Comparison of ENCODE assay signal across 17 mouse cellular contexts in genomic region chr1:66211074-66211791, GRCm38 (mm10). TPM values are rescaled to one million over a fixed set of nuclear protein-coding genes. Genes with fewer than 3 reads are reported as not detected.
DNase-seq lines count a peak whose midpoint lies in the region; ATAC-seq and TF ChIP-seq lines count a peak whose summit lies in the region.
"Had no signal": no experiment of that assay in that cellular context is flagged by ENCODE, and none has a peak within 500 bp of the region (broad histone marks: within the 10 kb centered on the region; RNA-seq: fewer than 3 reads in every experiment).

No protein-coding gene starts in this region.

- WGBS in hindbrain, embryonic 14.5 days = 68% methylated on average over 7 of the region's 7 CpGs
- WGBS in hindbrain, embryonic 12.5 days = 77% methylated on average over 7 of the region's 7 CpGs
- WGBS in cerebellum, adult 2 months = 16% methylated on average over 7 of the region's 7 CpGs

- H3K36me3 ChIP-seq in hindbrain, embryonic 14.5 days (replicated peaks; ENCODE audit: control insufficient read depth, insufficient read depth) = no peaks in the 10 kb centered on the region
- 0 out of 2 replicates have a peak, but pooled peaks cover 3% of the 10 kb centered on the region for H3K36me3 ChIP-seq in hindbrain, embryonic 12.5 days
- H3K36me3 ChIP-seq: embryonic facial prominence, embryonic 12.5 days; forebrain, embryonic 10.5 days; heart, embryonic 10.5 days had no signal

- H3K9ac ChIP-seq in hindbrain, embryonic 14.5 days = no peak overlapping the region
- no peak overlapping the region for H3K9ac ChIP-seq in hindbrain, embryonic 12.5 days
- H3K9ac ChIP-seq: embryonic facial prominence, embryonic 12.5 days had no signal

- H3K4me2 ChIP-seq in hindbrain, embryonic 14.5 days (replicated peaks) = no peak overlapping the region
- no peak overlapping the region for H3K4me2 ChIP-seq in hindbrain, embryonic 12.5 days (replicated peaks)
- H3K4me2 ChIP-seq: embryonic facial prominence, embryonic 12.5 days had no signal

- no peaks in the 10 kb centered on the region for H3K9me3 ChIP-seq in hindbrain, embryonic 14.5 days (ENCODE audit: control insufficient read depth, low read length)
- no peaks in the 10 kb centered on the region for H3K9me3 ChIP-seq in hindbrain, embryonic 12.5 days (replicated peaks)
- H3K9me3 ChIP-seq: embryonic facial prominence, embryonic 12.5 days; forebrain, embryonic 10.5 days; heart, embryonic 10.5 days; megakaryocyte, embryonic 14.5 days had no signal

- no peak for ATAC-seq in hindbrain, embryonic 14.5 days (ENCODE audit: low FRiP score)
- no peak for ATAC-seq in hindbrain, embryonic 12.5 days (ENCODE audit: low FRiP score)
- ATAC-seq: intestine, embryonic 16.5 days had no signal

- H3K27ac ChIP-seq in hindbrain, embryonic 14.5 days = no peak overlapping the region
- H3K27ac ChIP-seq in hindbrain, embryonic 12.5 days = no peak overlapping the region
- no peak overlapping the region for H3K27ac ChIP-seq in cerebellum, adult 2 months (ENCODE audit: insufficient read depth, low read length)
- H3K27ac ChIP-seq: embryonic facial prominence, embryonic 12.5 days; forebrain, embryonic 10.5 days; gastrocnemius, adult 2 months; heart, embryonic 10.5 days had no signal

- TF ChIP-seq CTCF in cerebellum, adult 2 months (IDR thresholded peaks at IDR 0.05; ENCODE audit: borderline replicate concordance, insufficient read depth, low read depth, low read length) = no peak

- H3K4me3 ChIP-seq in hindbrain, embryonic 14.5 days (replicated peaks; ENCODE audit: low read length) = no peak overlapping the region
- no peak overlapping the region for H3K4me3 ChIP-seq in hindbrain, embryonic 12.5 days
- no peak overlapping the region for H3K4me3 ChIP-seq in cerebellum, adult 2 months (replicated peaks; ENCODE audit: insufficient read depth, low read depth, low read length)
- H3K4me3 ChIP-seq: embryonic facial prominence, embryonic 12.5 days; forebrain, embryonic 10.5 days; gastrocnemius, adult 2 months; heart, embryonic 10.5 days; megakaryocyte, embryonic 14.5 days had no signal

- peak; percentile 65 for DNase-seq in hindbrain, embryonic 14.5 days (ENCODE audit: low spot score)
- DNase-seq in right cerebral cortex, adult 18-20 months = peak; percentile 32
- no peak for DNase-seq in right cerebral cortex, postnatal 14 days
- DNase-seq in cerebellum, adult 2 months = peak; percentile 88 to 90
- DNase-seq in skeletal muscle tissue, adult 2 months (ENCODE audit: low read depth, low spot score) = peak; percentile 21
- no peak for DNase-seq in spleen, postnatal 36 days (ENCODE audit: low spot score in 2 of 2)
- no peak for DNase-seq in lung, adult 18-20 months
- DNase-seq: gastrocnemius, adult 2 months; heart, postnatal 36 days; kidney, postnatal 36 days; right cerebral cortex, postnatal 25 days had no signal

- TF ChIP-seq POLR2A in cerebellum, adult 2 months (IDR thresholded peaks at IDR 0.05; ENCODE audit: borderline replicate concordance, insufficient read depth, low read length) = no peak

- H3K4me1 ChIP-seq in hindbrain, embryonic 14.5 days (replicated peaks; ENCODE audit: control insufficient read depth, insufficient read depth, low read length) = peaks cover 6% of the 10 kb centered on the region
- H3K4me1 ChIP-seq in hindbrain, embryonic 12.5 days = peaks cover 6% of the 10 kb centered on the region; the same call in 1 of the 2 replicates
- peaks cover 10% of the 10 kb centered on the region; the same call in 1 of the 2 replicates for H3K4me1 ChIP-seq in cerebellum, adult 2 months (ENCODE audit: control insufficient read depth, insufficient read depth, low read length)
- H3K4me1 ChIP-seq: embryonic facial prominence, embryonic 12.5 days; forebrain, embryonic 10.5 days; heart, embryonic 10.5 days; megakaryocyte, embryonic 14.5 days had no signal

- no peaks in the 10 kb centered on the region for H3K27me3 ChIP-seq in hindbrain, embryonic 14.5 days (ENCODE audit: control insufficient read depth, insufficient read depth, low read length)
- H3K27me3 ChIP-seq in hindbrain, embryonic 12.5 days = no peaks in the 10 kb centered on the region
- no peaks in the 10 kb centered on the region for H3K27me3 ChIP-seq in cerebellum, adult 2 months (ENCODE audit: control insufficient read depth, insufficient read depth, low read length)
- H3K27me3 ChIP-seq: embryonic facial prominence, embryonic 12.5 days; megakaryocyte, embryonic 14.5 days had no signal

RNA-seq across cellular contexts. Expression of gene Map2, which starts 36.2 kb away (rescaled TPM):
- 413 and 417 TPM in 2 replicates for polyA plus RNA-seq in hindbrain, embryonic 14.5 days (2014; fragmentation: Nextera tagmentation; extraction: Ambion mirVana)
- 365 and 405 TPM in 2 replicates for polyA plus RNA-seq in hindbrain, embryonic 12.5 days (2016; fragmentation: Nextera tagmentation; extraction: Ambion mirVana)
- 259 TPM in 2 replicates for polyA plus RNA-seq in cerebellum, adult 2 months (2012; rRNA removed)

Comparison
In these comparisons a context has a peak if more than half of its experiments do, and no peak if none do; other contexts are left out.
1. DNase-seq: peak in hindbrain, embryonic 14.5 days (single experiment), right cerebral cortex, adult 18-20 months (single experiment), cerebellum, adult 2 months (2 of 2) and skeletal muscle tissue, adult 2 months (single experiment); none in right cerebral cortex, postnatal 14 days (single experiment), spleen, postnatal 36 days (0 of 2) and lung, adult 18-20 months (0 of 2).